Mouse (Mus musculus) kidney, postnatal 14 days (tissue): Measurements from ENCODE around the gene Naa20.
"Not testable (repeated sequence)": the region's sequence is repeated elsewhere in the genome, so short reads cannot be mapped to it uniquely, and the experiment has no call there.

Source experiments
- DNase-seq: peaks from one replicate; pipeline ENCODE4 v3.0.0; 2022; ENCODE audit warnings: mixed read lengths

The Naa20 gene

GRCm38 (mm10) chr2:145884913-145885785, 16.8 kb upstream of the Naa20 start:
- DNase-seq, result peak; percentile 40

DNA sequence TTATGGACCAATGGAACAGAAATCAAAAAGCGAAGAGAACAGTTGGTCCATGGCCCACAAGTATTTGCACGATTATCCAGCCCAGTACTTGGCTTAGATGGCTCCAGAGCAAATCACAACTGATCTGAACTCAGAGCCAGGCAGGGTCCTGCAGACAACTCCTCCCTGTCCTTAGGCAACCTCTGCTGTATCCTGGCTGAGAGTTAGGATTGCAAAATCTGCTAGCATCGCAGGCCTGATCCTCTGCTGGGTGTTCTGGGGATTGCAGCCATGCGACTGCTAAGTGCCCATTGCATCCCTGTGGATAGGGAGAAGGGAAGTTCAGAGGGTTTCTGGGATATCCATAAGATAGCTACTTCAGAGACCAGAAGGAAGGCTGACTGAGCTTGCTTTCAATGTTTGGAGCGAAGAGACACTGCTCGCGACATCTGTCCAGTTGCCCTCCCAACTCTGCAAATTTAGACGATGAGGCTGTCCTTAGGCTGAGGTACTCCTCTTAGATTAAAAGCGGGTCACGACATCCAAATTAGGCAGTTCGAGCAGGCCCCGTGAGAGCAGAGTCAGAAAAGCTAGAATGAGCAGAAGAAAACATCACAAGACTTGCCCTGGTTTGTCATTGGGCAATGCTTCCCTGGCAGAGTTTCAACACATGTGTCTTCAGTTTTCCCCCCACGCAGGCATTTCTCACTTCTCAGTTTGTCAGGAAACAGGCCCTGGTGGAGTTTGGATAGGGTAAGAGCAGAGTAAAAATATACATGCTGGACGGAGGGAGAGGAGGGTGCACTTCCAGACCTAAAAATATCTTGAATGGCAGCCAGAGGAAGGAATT, 13.7 kb upstream of the Naa20 start:
- peak; percentile 76 for DNase-seq

- DNase-seq, result no peak
Observed at GRCm38 (mm10) chr2:145888766-145889480, 13.0 kb upstream of the Naa20 start.

GRCm38 (mm10) chr2:145890571-145890970, 11.3 kb upstream of the Naa20 start:
- no peak for DNase-seq

- DNase-seq, result no peak
Observed at GRCm38 (mm10) chr2:145893756-145894155, 8.1 kb upstream of the Naa20 start.

- no peak for DNase-seq
Observed at GRCm38 (mm10) chr2:145898106-145898505, 3.8 kb upstream of the Naa20 start.

- DNase-seq, result not testable (repeated sequence)
Observed at GRCm38 (mm10) chr2:145900318-145900717, 1.6 kb upstream of the Naa20 start.

GRCm38 (mm10) chr2:145903061-145903901, 1.4 kb downstream of the Naa20 start:
- DNase-seq, result peak; percentile 94

GRCm38 (mm10) chr2:145903983-145904616, 2.2 kb downstream of the Naa20 start:
- DNase-seq, result peak; percentile 32

- no peak for DNase-seq
Observed at GRCm38 (mm10) chr2:145905156-145905555, 3.3 kb downstream of the Naa20 start.

DNA sequence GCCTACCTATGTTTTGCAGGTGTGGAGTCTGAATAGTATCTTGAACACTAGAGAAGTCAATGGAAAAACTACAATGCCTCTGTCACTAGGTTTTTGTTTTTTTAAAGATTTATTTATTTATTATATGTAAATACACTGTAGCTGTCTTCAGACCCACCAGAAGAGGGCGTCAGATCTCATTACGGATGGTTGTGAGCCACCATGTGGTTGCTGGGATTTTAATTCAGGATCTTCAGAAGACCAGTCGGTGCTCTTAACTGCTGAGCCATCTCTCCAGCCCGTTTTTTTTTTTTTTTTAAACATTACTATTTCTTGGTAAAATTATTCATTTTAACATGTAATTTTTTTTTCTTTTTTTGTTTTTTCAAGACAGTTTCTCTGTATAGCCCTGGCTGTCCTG, 4.0 kb downstream of the Naa20 start:
- DNase-seq, result not testable (repeated sequence)

GRCm38 (mm10) chr2:145920941-145921650, 19.2 kb downstream of the Naa20 start:
- no peak for DNase-seq

GRCm38 (mm10) chr2:145934339-145935231, 32.7 kb downstream of the Naa20 start, which contains the start of the genes Cfap61 and Crnkl1:
Gene Cfap61 (plus strand): TSS chr2:145934784.
Gene Crnkl1 (minus strand): TSS chr2:145935014.
- DNase-seq, result peak; percentile 96

DNA sequence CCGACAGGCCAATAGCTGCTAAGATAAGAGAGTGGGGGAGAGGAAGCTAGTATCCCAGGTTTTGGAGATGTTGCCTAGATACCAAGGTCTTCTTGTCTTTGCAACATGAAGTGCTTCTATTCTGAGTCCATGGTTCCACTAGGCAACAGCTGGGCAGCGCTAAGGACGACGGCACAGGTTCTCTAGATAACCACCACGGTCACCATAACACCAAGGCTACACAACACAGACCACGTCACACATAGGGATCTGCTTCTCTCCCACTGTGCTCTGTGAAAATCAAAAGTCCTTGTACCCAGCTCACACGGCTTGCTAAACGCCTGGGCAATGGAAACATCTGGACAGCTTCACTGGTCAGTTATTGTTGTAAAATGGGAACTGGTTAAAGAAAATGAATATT, 35.1 kb downstream of the Naa20 start:
- DNase-seq, result no peak

- no peak for DNase-seq
Observed at GRCm38 (mm10) chr2:145941403-145941802, 39.5 kb downstream of the Naa20 start.

- DNase-seq, result no peak
Observed at GRCm38 (mm10) chr2:145944286-145944685, 42.4 kb downstream of the Naa20 start.

DNA sequence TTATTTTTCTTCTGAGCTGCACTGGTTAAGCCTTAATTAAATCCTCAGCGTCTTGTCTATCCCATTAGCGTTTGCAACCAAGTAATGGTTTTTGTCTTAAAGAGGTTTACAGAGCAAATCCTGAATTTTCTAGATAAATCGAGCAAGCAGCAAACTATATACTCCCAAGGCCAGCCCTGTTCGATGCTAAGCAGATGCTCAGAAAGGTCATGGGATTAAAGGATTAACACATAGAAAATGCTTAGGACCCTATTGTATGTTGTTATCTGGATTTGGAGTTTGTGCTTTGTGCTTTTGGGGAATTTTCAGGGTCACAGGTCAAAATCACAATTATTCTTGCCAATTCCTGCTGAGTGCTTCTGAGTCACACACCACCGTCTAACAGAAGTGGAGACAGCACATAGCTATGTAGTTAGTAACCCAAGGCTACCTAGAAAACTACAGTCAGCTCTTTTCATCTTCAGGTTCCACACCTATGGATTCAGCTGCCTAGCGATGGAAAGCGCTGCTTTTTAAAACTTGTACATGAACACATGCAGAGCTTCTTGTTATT, 46.6 kb downstream of the Naa20 start:
- DNase-seq, result no peak

GRCm38 (mm10) chr2:145949475-145950068, 47.7 kb downstream of the Naa20 start:
- DNase-seq, result no peak

- no peak for DNase-seq
Observed at GRCm38 (mm10) chr2:145950239-145950638, 48.3 kb downstream of the Naa20 start.
